Mouse (Mus musculus): ENCODE measurements around the gene 1700025F22Rik.
A peak's percentile ranks its signal among the peaks of the same experiment; 100 is the strongest.
"Not testable (repeated sequence)": the region's sequence is repeated elsewhere in the genome, so short reads cannot be mapped to it uniquely, and the experiment has no call there.

The 1700025F22Rik gene

DNA sequence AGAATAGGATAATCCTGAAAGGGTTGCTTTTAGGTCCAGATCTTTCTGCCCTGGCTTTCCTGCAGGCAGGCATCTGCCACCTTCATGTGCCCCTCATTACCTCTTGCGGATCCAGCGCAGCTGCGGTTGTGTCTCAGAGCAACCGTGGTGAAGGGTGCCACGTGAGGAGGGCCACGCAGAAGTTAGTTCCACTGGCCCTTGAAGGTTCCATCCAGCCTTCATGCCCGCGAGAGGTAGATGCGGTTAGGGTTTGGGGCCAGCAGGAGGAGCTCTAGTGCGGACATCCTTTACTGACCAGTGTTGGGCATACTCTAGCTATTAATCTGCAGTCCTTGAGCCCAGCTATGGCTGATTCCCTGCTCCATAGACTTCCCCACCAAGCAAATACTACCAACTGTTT is at the start of gene 1700025F22Rik:
1700025F22Rik (minus strand) TSS at position 149 of the 400 bp plus-strand sequence.
- no peak for DNase-seq (ENCODE audit: low spot score in 2 of 2)

DNA sequence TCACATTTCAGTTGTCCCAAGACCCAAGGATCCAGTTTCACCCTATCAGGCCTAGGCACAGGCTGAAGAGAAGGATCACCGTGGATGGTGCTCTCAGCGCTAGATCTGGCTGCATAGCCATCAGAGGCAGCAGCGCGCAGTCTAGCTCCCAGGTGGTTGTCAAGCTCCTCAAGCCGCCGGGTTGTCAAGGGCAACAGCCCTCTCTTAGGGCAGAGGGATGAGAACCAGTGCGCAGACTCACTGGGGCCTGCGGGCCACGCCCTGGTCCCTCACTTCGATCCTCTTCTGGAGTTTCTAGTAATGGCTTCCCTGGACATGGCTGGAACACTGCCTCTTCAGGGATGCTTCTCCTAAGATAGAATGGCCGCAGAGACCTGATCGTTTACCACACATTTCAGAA is 31.4 kb upstream of the 1700025F22Rik start, which contains the start of gene Ms4a13:
Ms4a13 (minus strand) TSS at position 192 of the 400 bp plus-strand sequence.
- no peak for DNase-seq (ENCODE audit: low spot score in 2 of 2)

DNA sequence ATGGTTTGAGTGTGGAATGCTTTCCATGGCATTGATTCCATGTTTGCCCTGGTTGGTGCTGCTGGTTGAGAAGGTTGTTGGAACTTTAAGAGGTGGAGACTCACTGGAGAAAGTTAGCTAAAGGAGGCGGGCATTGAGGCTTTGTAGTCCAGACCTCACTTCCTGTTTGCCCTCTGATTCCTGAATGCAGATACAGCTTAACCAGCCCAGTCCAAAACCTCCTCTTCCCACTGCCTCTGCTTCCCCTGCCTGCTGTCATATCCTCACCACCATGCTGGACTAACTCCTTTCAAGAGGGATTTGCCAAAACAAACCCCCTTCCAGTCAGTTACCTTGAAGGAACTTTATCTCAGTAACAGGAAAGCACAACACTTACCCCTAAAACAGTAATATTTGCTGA is 27.4 kb upstream of the 1700025F22Rik start:
- DNase-seq (ENCODE audit: low spot score in 2 of 2) = no peak

DNA sequence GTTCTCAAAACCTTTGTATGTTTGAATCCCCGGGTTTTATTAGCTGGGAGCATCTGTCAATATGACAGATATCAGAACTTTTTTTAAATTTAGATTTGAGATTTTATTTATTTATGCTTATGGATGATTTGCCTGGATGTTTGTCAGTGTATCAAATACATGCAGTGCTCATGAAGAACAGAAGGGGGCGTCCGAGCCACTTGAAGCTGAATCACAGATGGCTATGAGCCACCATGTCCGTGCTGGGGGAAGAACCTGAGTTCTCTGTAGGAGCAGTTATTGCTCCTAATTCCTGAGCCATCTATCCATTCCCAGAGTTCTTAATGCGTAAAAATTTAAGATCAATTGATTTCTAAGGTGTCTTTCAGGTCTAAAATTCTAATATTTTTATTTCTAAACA is 19.0 kb upstream of the 1700025F22Rik start:
- peak in 1 of 2 experiments; percentile 3 for DNase-seq (ENCODE audit: low spot score in 2 of 2)

GRCm38 (mm10) chr19:11177464-11177863 is 12.3 kb upstream of the 1700025F22Rik start:
- no peak for DNase-seq (ENCODE audit: low spot score in 2 of 2)

DNA sequence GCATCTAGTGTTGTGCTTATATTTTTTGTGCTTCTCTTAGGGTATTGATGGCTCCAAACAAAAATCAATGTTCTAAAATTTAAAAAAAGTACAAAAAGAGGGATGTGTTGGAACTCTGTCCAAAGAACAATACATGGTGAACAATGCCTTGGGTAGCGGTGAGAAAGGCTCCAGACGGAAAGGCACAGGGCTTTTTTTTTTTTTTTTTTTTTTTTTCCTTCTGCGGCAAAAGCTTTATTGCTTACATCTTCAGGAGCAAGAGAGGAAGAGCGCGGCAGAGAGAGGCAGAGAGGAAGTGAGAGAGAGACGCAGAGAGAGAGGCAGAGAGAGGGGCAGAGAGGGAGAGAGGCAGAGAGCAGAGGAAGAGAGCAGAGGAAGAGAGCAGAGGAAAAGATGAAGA is 7.2 kb downstream of the 1700025F22Rik start:
- not testable (repeated sequence) for DNase-seq (ENCODE audit: low spot score in 2 of 2)

- no peak for DNase-seq (ENCODE audit: low spot score in 2 of 2)
These were observed 29.8 kb downstream of the 1700025F22Rik start for GRCm38 (mm10) chr19:11135336-11135735.

- no peak for DNase-seq (ENCODE audit: low spot score in 2 of 2)
These were observed 30.3 kb downstream of the 1700025F22Rik start for GRCm38 (mm10) chr19:11134852-11135251.

DNA sequence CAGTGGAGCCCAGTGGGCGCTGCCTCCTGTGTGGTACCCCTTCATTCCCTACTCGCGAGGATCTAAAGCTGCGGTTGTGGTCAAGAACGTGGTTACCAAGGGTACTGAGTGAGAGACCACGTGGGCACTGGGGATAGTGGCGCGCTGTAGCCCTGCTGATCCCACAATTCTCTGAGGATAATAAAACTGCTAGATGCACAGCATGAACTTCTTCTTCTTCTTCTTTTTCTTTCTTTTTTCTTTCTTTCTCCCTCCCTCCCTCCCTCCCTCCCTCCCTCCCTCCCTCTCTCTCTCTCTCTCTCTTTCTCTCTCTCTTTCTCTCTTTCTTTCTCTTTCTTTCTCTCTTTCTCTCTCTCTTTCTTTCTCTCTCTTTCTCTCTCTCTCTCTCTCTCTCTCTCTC is 34.3 kb downstream of the 1700025F22Rik start, which contains the start of gene 1700017D01Rik:
1700017D01Rik (minus strand) TSS at position 101 of the 400 bp plus-strand sequence.
- DNase-seq (ENCODE audit: low spot score in 2 of 2) = not testable (repeated sequence)

DNA sequence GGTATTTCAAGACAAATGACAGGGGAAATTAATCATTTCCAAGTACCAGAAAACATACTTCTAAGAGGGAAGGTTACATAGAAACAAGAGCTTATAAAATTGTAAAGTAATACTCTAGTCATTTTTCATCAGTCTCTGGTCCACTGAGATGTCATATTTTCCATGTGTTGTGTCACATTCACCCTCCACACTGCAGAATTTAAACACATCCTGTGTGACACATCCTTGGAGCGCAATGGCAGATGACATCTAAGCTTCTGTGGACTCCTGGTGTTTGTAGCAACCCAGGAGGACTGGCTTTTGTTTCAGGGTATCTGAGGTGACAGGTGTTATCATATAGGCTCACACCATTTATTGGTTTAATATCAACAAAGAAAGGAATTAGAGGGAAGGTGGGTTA is 35.4 kb downstream of the 1700025F22Rik start:
- DNase-seq (ENCODE audit: low spot score in 2 of 2) = no peak

- peak; percentile 2 to 11 for DNase-seq (ENCODE audit: low spot score in 2 of 2)
These were observed 44.1 kb downstream of the 1700025F22Rik start for GRCm38 (mm10) chr19:11121016-11121420.

- peak; percentile 3 to 6 for DNase-seq (ENCODE audit: low spot score in 2 of 2)
These were observed 45.8 kb downstream of the 1700025F22Rik start for GRCm38 (mm10) chr19:11119338-11119737.

DNA sequence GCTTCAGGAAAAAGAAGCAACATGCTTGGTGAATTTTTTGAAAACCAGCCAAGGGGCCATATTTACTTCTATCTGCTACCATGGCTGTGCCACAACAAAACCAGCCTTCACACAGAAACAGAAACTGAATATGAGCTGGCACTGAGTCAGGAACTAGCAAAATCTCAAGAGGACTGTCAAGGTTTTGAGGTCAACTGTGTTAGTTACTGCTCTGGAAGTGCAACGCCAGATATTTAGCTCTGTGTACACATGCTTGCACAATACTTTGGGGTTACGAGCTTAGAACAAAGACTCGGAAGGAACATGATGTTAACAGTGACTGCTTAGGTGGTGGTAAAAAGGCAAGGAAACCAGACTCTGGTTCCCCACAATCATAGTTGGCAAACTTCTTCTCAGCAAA is 57.4 kb downstream of the 1700025F22Rik start:
- DNase-seq (ENCODE audit: low spot score in 2 of 2) = no peak

DNA sequence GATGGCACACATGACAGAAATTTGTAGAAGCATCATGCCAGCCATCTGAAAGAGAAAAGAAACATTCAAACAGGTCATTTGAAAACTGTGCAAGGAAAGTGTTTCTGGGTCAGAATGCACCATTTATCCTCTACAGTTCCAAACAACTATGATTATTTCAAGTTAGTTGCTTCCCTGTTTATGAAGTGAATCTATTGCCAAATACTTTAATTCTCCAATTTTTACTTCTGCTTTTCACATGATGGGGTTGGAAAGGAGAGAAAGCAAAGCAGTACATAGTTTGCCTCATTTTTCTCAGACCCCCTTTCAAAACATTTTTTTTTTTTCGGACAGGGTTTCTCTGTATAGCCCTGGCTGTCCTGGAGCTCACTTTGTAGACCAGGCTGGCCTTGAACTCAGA is 63.2 kb downstream of the 1700025F22Rik start:
- DNase-seq (ENCODE audit: low spot score in 2 of 2) = no peak

DNA sequence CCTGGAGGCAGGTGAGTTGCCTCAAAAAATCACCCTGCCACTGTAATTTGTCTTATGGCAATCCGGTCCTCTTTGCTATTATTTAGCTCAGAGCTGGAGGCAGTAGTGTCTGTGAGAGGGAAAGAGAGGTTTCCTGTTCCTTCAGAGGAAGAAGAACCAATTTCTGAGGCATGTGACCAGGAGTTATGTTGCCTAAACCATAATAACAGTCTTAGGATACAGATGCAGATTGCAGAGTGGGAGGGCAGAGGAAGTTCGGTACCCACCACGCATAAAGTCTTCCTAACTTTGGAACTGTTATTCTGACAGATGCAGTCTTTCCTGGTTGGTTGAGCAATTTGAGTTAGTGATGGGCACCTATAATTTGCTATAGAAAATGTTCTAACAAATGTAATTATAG is 66.7 kb downstream of the 1700025F22Rik start:
- no peak for DNase-seq (ENCODE audit: low spot score in 2 of 2)

- peak; percentile 4 to 11 for DNase-seq (ENCODE audit: low spot score in 2 of 2)
These were observed 73.0 kb downstream of the 1700025F22Rik start for GRCm38 (mm10) chr19:11092131-11092530.

All from right cerebral cortex, adult 2 months (tissue).